Mouse (Mus musculus) embryonic facial prominence, embryonic 15.5 days (tissue): ENCODE data around the gene Fam107b. TPM values are rescaled to one million over a fixed set of nuclear protein-coding genes. Genes with fewer than 3 reads are reported as not detected.

Experiments
- ATAC-seq: fragments of 200-750 bp; cut with Nextera tagmentation; 2 replicates; pipeline ENCODE4 v1.8.0; 2017; ENCODE audit warnings: low read depth, moderate TSS enrichment; ENCODE audit not compliant: insufficient number of reproducible peaks, low FRiP score, low TSS enrichment
- H3K27ac ChIP-seq: fragments of 300-500 bp; sonication (generic); replicated peaks from 2 replicates; pipeline ENCODE4 v1.5.1; 2015; ENCODE audit warnings: mild to moderate bottlenecking, inconsistent platforms
- H3K27me3 ChIP-seq: fragments of 300-500 bp; sonication (generic); 2 replicates; pipeline ENCODE4 v1.6.1; 2015; ENCODE audit warnings: inconsistent platforms
- H3K36me3 ChIP-seq: fragments of 300-500 bp; sonication (generic); 2 replicates; pipeline ENCODE4 v1.6.1; 2015; ENCODE audit warnings: mild to moderate bottlenecking, inconsistent platforms
- H3K4me1 ChIP-seq: fragments of 300-500 bp; sonication (generic); 2 replicates; pipeline ENCODE4 v1.6.1; 2015; ENCODE audit warnings: inconsistent platforms
- H3K4me2 ChIP-seq: fragments of 300-500 bp; sonication (generic); replicated peaks from 2 replicates; pipeline ENCODE4 v1.6.1; 2015; ENCODE audit warnings: mild to moderate bottlenecking, inconsistent platforms
- H3K4me3 ChIP-seq: fragments of 300-500 bp; sonication (generic); replicated peaks from 2 replicates; pipeline ENCODE4 v1.5.1; 2015; ENCODE audit warnings: mild to moderate bottlenecking, inconsistent platforms
- H3K9ac ChIP-seq: fragments of 300-500 bp; sonication (generic); 2 replicates; pipeline ENCODE4 v1.6.1; 2015; ENCODE audit warnings: inconsistent platforms
- H3K9me3 ChIP-seq: fragments of 300-500 bp; sonication (generic); replicated peaks from 2 replicates; pipeline ENCODE4 v1.6.1; 2016; ENCODE audit warnings: inconsistent platforms
- WGBS: fragments of 180-500 bp; shearing (Covaris S2); methylation state at CpG from one replicate; pipeline ENCODE4 v1.1.7; 2015; 5-methylcytosine and 5-hydroxymethylcytosine counted together
- polyA plus RNA-seq: library from polyadenylated mRNA; unstranded; fragments of >200 nt; fragmentation: Nextera tagmentation; extraction: Ambion mirVana; gene quantifications from 2 replicates; pipeline ENCODE4 v1.2.1, GENCODE M21; 2015

The Fam107b gene
- polyA plus RNA-seq, 1 experiment from 2014 or later, result 42.7 TPM

DNA sequence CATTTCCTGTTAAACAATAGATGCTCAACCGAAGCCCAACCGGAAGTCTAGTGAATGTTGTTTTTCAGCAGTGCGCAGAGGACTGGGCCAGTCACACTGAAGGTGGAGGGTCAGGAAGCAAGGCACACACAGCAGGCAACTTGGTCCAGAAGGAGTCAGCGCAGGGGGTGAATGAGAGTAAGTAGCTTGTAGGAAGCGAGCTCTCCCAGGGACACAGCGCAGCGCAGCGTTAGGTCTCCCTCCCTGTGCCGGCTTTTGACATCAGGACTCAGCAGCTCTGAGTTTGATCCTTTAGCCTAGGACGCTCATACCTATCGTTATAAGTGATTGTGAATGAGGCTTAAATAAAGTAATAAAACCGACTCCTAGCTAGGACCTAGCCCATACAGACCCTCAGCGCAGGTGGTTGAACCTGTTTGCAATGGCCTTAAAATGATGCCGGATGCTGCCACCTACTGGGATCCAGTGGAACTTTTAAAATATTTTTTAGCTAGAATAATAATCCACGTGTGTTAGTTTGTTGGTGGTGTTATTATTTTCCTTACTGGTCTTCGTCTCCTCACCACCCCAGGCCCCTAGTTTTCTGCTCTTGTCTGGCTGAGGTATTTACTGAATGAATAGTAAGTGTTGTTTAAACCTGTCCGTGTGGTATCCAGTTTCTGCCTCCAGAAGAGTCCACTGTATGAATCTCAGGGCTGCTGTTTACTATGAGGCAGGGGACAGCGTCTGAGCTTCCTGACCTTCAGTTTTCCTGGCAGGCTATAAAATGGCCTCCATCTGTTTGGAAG, 229.7 kb downstream of the Fam107b start:
- Histone ChIP-seq H3K27ac (no peak overlapping the region), H3K4me1 (0 out of 2 replicates have a peak, but pooled peaks cover 4% of the 10 kb centered on the region), H3K4me2 (peak overlapping the region; percentile 48), H3K9me3 (no peaks in the 10 kb centered on the region), H3K9ac (no peak overlapping the region), H3K27me3 (no peaks in the 10 kb centered on the region), H3K4me3 (peak overlapping the region; percentile 21), H3K36me3 (no peaks in the 10 kb centered on the region)
- WGBS, result 12% methylated on average over 18 of the region's 18 CpGs
- no peak; the same call in 1 of the 2 replicates for ATAC-seq

GRCm38 (mm10) chr2:3800555-3800878, 230.2 kb downstream of the Fam107b start:
- ATAC-seq, result no peak
- no peaks in the 10 kb centered on the region for H3K27me3 ChIP-seq
- no peaks in the 10 kb centered on the region for H3K9me3 ChIP-seq
- WGBS, result 51% methylated on average over 5 of the region's 5 CpGs
- 0 out of 2 replicates have a peak, but pooled peaks cover 4% of the 10 kb centered on the region for H3K4me1 ChIP-seq
- H3K9ac ChIP-seq, result no peak overlapping the region
- H3K27ac ChIP-seq, result no peak overlapping the region
- H3K36me3 ChIP-seq, result no peaks in the 10 kb centered on the region
- H3K4me2 ChIP-seq, result no peak overlapping the region
- H3K4me3 ChIP-seq, result no peak overlapping the region

GRCm38 (mm10) chr2:3805742-3806141, 235.5 kb downstream of the Fam107b start:
- Histone ChIP-seq H3K4me1 (no peaks in the 10 kb centered on the region), H3K27ac (no peak overlapping the region), H3K4me3 (no peak overlapping the region), H3K9ac (no peak overlapping the region), H3K9me3 (no peaks in the 10 kb centered on the region), H3K36me3 (no peaks in the 10 kb centered on the region), H3K4me2 (no peak overlapping the region), H3K27me3 (no peaks in the 10 kb centered on the region)
- WGBS, result 52% methylated on average over 6 of the region's 6 CpGs
- no peak for ATAC-seq

GRCm38 (mm10) chr2:3810321-3810720, 240.0 kb downstream of the Fam107b start:
- Histone ChIP-seq H3K4me2 (no peak overlapping the region), H3K36me3 (no peaks in the 10 kb centered on the region), H3K4me3 (no peak overlapping the region), H3K27me3 (no peaks in the 10 kb centered on the region), H3K9me3 (no peaks in the 10 kb centered on the region), H3K9ac (no peak overlapping the region), H3K4me1 (no peaks in the 10 kb centered on the region), H3K27ac (no peak overlapping the region)
- ATAC-seq, result no peak
- WGBS, result 68% methylated on average over 5 of the region's 5 CpGs

DNA sequence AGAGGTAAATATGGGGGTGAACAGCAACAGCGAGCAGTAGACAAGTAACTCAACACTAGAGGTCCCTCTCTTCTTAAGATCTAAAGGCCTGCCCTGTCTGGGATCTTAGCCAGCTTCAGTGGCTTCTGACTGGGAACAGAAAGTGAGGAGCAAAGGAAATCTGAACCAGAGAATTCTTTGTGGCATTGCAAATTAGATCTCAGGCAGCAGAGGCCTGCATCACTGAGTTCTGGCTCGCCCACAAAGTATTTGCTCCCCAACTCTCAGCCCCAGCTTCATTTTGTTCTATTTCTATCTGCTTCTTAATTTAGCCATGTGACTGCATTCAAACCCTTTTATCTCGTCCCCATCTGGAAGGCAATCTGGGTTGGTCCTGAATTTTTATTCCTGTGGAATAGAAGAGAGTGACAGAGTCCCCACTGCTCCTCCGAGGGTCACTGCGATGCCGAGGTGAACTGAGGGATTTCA, 245.9 kb downstream of the Fam107b start:
- WGBS, result 38% methylated on average over 6 of the region's 6 CpGs
- peak; percentile 67 for ATAC-seq

DNA sequence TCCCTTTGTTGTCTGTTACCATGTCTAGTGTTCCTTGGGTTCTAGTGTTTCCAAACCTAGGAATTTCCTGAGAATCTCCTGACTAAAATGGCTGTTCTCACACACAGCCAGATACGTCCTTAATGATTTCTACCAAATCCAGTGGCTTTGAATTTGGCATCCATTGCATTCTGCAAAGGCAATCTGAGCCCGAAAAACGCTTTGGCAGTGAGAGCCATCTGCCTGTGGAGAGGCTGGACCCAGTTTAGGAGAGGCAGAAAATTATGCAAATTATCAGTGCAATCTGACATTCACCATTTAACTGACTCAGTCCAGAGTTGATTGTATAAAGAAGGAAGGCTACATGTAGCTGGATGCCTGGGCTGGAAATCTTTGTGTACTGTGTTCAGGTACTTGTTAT, 247.3 kb downstream of the Fam107b start:
- ATAC-seq, result no peak
- Histone ChIP-seq H3K27ac (no peak overlapping the region), H3K4me2 (no peak overlapping the region), H3K4me1 (peaks cover 8% of the 10 kb centered on the region; the same call in 1 of the 2 replicates), H3K36me3 (no peaks in the 10 kb centered on the region), H3K27me3 (no peaks in the 10 kb centered on the region), H3K9ac (no peak overlapping the region), H3K9me3 (no peaks in the 10 kb centered on the region), H3K4me3 (no peak overlapping the region)
- WGBS, result 71% methylated on average over 3 of the region's 3 CpGs

More for the DNA sequence above, 245.9 kb downstream of the Fam107b start:
- no peak overlapping the region for H3K9ac ChIP-seq
- H3K36me3 ChIP-seq, result no peaks in the 10 kb centered on the region
- no peak overlapping the region for H3K4me3 ChIP-seq
- H3K27me3 ChIP-seq, result no peaks in the 10 kb centered on the region
- no peak overlapping the region for H3K4me2 ChIP-seq
- peak overlapping the region; percentile 39; the same call in 1 of the 2 replicates for H3K27ac ChIP-seq
- no peaks in the 10 kb centered on the region for H3K9me3 ChIP-seq
- H3K4me1 ChIP-seq, result peaks cover 5% of the 10 kb centered on the region; the same call in 1 of the 2 replicates

DNA sequence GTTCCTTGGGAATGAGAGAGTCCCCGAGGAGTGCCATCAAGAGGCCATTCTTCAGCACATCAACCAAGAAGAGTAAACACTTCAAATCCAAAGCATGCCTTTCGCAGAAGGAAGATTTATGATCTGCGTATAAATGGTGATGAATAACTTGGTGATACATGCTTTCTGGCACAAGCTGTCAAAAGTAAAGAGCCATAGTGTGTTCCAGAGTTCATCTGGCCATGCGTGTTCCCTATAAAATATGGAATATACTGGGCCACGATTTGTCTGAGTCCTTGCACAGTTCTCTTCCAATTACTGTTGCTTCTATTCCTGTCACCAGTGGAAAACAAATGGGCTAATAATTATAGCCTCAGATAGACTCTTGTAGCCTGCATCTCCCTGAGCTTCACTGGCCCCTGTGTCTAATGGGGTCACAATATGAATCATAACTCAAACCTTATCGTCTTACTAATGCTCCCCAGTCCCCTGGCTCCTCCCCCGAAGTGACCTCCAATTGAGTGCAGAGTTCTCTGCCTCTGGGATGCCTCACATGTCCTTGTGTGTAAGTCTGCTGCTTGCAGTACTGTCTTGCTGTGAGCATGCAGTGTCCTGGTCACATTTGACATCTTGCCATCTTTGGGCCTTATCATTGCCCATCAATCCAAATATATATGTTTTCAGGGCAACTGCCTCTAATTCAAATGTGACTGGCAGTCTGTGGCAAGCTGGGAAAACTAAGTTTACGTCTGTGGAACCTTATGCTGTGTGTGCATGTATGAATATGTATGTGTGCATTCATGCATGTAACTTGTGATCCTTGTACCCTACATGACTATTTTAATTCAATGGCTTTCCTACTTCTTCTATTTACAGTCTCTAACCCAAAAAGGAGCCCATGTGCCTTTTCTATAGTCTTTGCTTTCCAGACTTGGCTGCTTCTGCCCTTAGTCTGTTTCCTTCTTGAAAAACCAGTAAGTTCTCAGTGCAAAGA, 252.5 kb downstream of the Fam107b start:
- 0 out of 2 replicates have a peak, but pooled peaks cover 3% of the 10 kb centered on the region for H3K4me1 ChIP-seq
- no peak overlapping the region for H3K4me2 ChIP-seq
- no peaks in the 10 kb centered on the region for H3K9me3 ChIP-seq
- no peaks in the 10 kb centered on the region for H3K27me3 ChIP-seq
- 71% methylated on average over 8 of the region's 8 CpGs for WGBS
- no peak overlapping the region for H3K4me3 ChIP-seq
- H3K9ac ChIP-seq, result no peak overlapping the region
- ATAC-seq, result no peak
- H3K27ac ChIP-seq, result no peak overlapping the region
- H3K36me3 ChIP-seq, result no peaks in the 10 kb centered on the region

Other genes starting within 250 kb of the Fam107b start
- 19.5 and 22.1 TPM in 2 replicates for gene Rpp38, start 237.8 kb upstream of the Fam107b start, polyA plus RNA-seq
- 3.5 and 3.8 TPM in 2 replicates for gene Acbd7, start 234.3 kb upstream of the Fam107b start, polyA plus RNA-seq
- 0.15 TPM in 1 of 2 replicates, not detected in the other for gene Olah, start 173.3 kb upstream of the Fam107b start, polyA plus RNA-seq
- 27.9 and 54.5 TPM in 2 replicates for gene Meig1, start 147.8 kb upstream of the Fam107b start, polyA plus RNA-seq
- gene Dclre1c, start 146.4 kb upstream of the Fam107b start, polyA plus RNA-seq, result 7.7 and 9.4 TPM in 2 replicates
- gene Suv39h2, start 95.5 kb upstream of the Fam107b start, polyA plus RNA-seq, result 11.4 and 12.1 TPM in 2 replicates
- gene Gm45902, start 57.7 kb upstream of the Fam107b start, polyA plus RNA-seq, result 4.0 and 4.1 TPM in 2 replicates
- gene Hspa14, start 57.7 kb upstream of the Fam107b start, polyA plus RNA-seq, result 86.8 and 87.6 TPM in 2 replicates
- 0.15 and 0.20 TPM in 2 replicates for gene Cdnf, start 57.5 kb upstream of the Fam107b start, polyA plus RNA-seq